Mouse (Mus musculus) kidney, postnatal 36 days (tissue): ENCODE measurements around the gene Sgca.
A peak's percentile ranks its signal among the peaks of the same experiment; 100 is the strongest.
"Not testable (repeated sequence)": the region's sequence is repeated elsewhere in the genome, so short reads cannot be mapped to it uniquely, and the experiment has no call there.

Source experiments
- DNase-seq, 2 experiments: peaks; one replicate each; pipeline ENCODE4 v3.0.0; 2021 to 2022; ENCODE audit warnings: mixed read lengths in 2 of 2

The Sgca gene

GRCm38 (mm10) chr11:94976199-94976598, at the start of gene Sgca:
TSS of gene Sgca (minus strand) at chr11:94976327.
- no peak for DNase-seq

- DNase-seq: peak in 1 of 2 experiments; percentile 47
Observed at GRCm38 (mm10) chr11:95025227-95026012, 49.3 kb upstream of the Sgca start.

GRCm38 (mm10) chr11:95024439-95025184, 48.5 kb upstream of the Sgca start:
- DNase-seq: peak; percentile 74 to 76

GRCm38 (mm10) chr11:95023481-95023880, 47.4 kb upstream of the Sgca start:
- no peak for DNase-seq

GRCm38 (mm10) chr11:95022237-95022992, 46.3 kb upstream of the Sgca start:
- no peak for DNase-seq

- DNase-seq: no peak
Observed at GRCm38 (mm10) chr11:95015484-95015883, 39.4 kb upstream of the Sgca start.

- DNase-seq: no peak
Observed at GRCm38 (mm10) chr11:95012487-95012886, 36.4 kb upstream of the Sgca start.

- no peak for DNase-seq
Observed at GRCm38 (mm10) chr11:95012075-95012474, 35.9 kb upstream of the Sgca start.

- DNase-seq: no peak
Observed at GRCm38 (mm10) chr11:95011416-95011815, 35.3 kb upstream of the Sgca start.

- not testable (repeated sequence) for DNase-seq
Observed at GRCm38 (mm10) chr11:95010841-95011403, 34.8 kb upstream of the Sgca start.

GRCm38 (mm10) chr11:95010141-95010739, 34.1 kb upstream of the Sgca start:
- no peak for DNase-seq

- peak; percentile 34 to 73 for DNase-seq
Observed at GRCm38 (mm10) chr11:95009629-95010014, 33.5 kb upstream of the Sgca start, which contains the start of gene Samd14. TSS of gene Samd14 (plus strand) at chr11:95009879.

- no peak for DNase-seq
Observed at GRCm38 (mm10) chr11:95008661-95009628, 32.8 kb upstream of the Sgca start.

- no peak for DNase-seq
Observed at GRCm38 (mm10) chr11:95007418-95007817, 31.3 kb upstream of the Sgca start.

- peak; percentile 83 to 92 for DNase-seq
Observed at GRCm38 (mm10) chr11:95006525-95007219, 30.5 kb upstream of the Sgca start.

GRCm38 (mm10) chr11:95006038-95006437, 29.9 kb upstream of the Sgca start:
- DNase-seq: no peak

GRCm38 (mm10) chr11:95004937-95005198, 28.7 kb upstream of the Sgca start:
- no peak for DNase-seq

GRCm38 (mm10) chr11:95004136-95004936, 28.2 kb upstream of the Sgca start:
- DNase-seq: no peak

GRCm38 (mm10) chr11:95002705-95003104, 26.6 kb upstream of the Sgca start:
- DNase-seq: no peak
